Mouse (Mus musculus) CH12.LX (cell line): ENCODE data around the gene Snw1. TPM values are rescaled to one million over a fixed set of nuclear protein-coding genes. Genes with fewer than 3 reads are reported as not detected.

Source experiments
- DNase-seq: peaks from one replicate; pipeline ENCODE4 v3.0.0-alpha.2; 2013; ENCODE audit errors: extremely low read depth
- H3K27ac ChIP-seq: 2 replicates; pipeline ENCODE4 v1.5.1; 2012; ENCODE audit warnings: low read depth, mild to moderate bottlenecking, control low read depth, moderate library complexity; ENCODE audit not compliant: insufficient read depth
- H3K27me3 ChIP-seq: replicated peaks from 2 replicates; pipeline ENCODE3; 2012; ENCODE audit warnings: inconsistent platforms
- H3K36me3 ChIP-seq, 2 experiments: replicated peaks in 1 of 2; 2 replicates each; pipeline versions ENCODE3 to v1.6.1; 2012; ENCODE audit warnings: inconsistent platforms in 1 of 2, low read length in 1 of 2, mild to moderate bottlenecking in 1 of 2, mixed read lengths in 1 of 2, moderate library complexity in 1 of 2; ENCODE audit not compliant: control insufficient read depth in 1 of 2, insufficient read depth in 1 of 2
- H3K4me1 ChIP-seq, 2 experiments: 2 replicates each; pipeline ENCODE4 v1.6.1; 2012; ENCODE audit warnings: inconsistent platforms in 1 of 2, moderate library complexity in 1 of 2; ENCODE audit not compliant: insufficient read depth in 2 of 2, control insufficient read depth in 1 of 2
- H3K4me2 ChIP-seq: 2 replicates; pipeline ENCODE4 v1.6.1; 2012; ENCODE audit warnings: low read depth, mild to moderate bottlenecking, control low read depth; ENCODE audit not compliant: poor library complexity, insufficient read depth, severe bottlenecking
- H3K4me3 ChIP-seq, 3 experiments: fragments of 150-350 bp in 1 of 3; sonication (generic) in 1 of 3; replicated peaks in 1 of 3; 2 replicates each; pipeline versions ENCODE3 to v1.5.1; 2011 to 2012; ENCODE audit warnings: low read depth in 2 of 3, low read length in 2 of 3, mild to moderate bottlenecking in 2 of 3, moderate library complexity in 2 of 3, control low read depth in 1 of 3, improper control_type of control experiment in 1 of 3, inconsistent platforms in 1 of 3, mixed read lengths in 1 of 3; ENCODE audit not compliant: poor library complexity in 1 of 3
- H3K79me2 ChIP-seq: replicated peaks from 2 replicates; pipeline ENCODE4 v1.6.1; 2012; ENCODE audit warnings: mild to moderate bottlenecking, moderate library complexity; ENCODE audit not compliant: control insufficient read depth, poor library complexity, insufficient read depth, severe bottlenecking; ENCODE audit errors: extremely low read depth
- H3K9ac ChIP-seq: 2 replicates; pipeline ENCODE4 v1.6.1; 2012; ENCODE audit warnings: low read depth, mild to moderate bottlenecking, control low read depth, moderate library complexity; ENCODE audit not compliant: insufficient read depth
- H3K9me3 ChIP-seq: replicated peaks from 2 replicates; pipeline ENCODE3; 2012; ENCODE audit warnings: low read length, inconsistent platforms, mixed read lengths
- BHLHE40 ChIP-seq: IDR thresholded peaks from 2 replicates; pipeline ENCODE4 v1.6.1; 2011; ENCODE audit warnings: mild to moderate bottlenecking, low read depth, low read length, improper control_type of control experiment
- CHD2 ChIP-seq: IDR thresholded peaks from 2 replicates; pipeline ENCODE4 v1.6.1; 2011; ENCODE audit warnings: low read length, improper control_type of control experiment
- CTCF ChIP-seq, 2 experiments: IDR thresholded peaks in 1 of 2; conservative IDR thresholded peaks in 1 of 2; 2 replicates each; pipeline ENCODE4 v1.5.1; 2011 to 2012; ENCODE audit warnings: low read depth in 2 of 2, low read length in 2 of 2, improper control_type of control experiment in 1 of 2, inconsistent platforms in 1 of 2, mild to moderate bottlenecking in 1 of 2, moderate library complexity in 1 of 2
- ELF1 ChIP-seq: IDR thresholded peaks from 2 replicates; pipeline ENCODE4 v1.6.1; 2014; ENCODE audit warnings: low read depth, mild to moderate bottlenecking, inconsistent platforms, low read length, improper control_type of control experiment
- EP300 ChIP-seq: IDR thresholded peaks from 2 replicates; pipeline ENCODE4 v1.6.1; 2011; ENCODE audit warnings: low read length, improper control_type of control experiment
- GABPA ChIP-seq: IDR thresholded peaks from 2 replicates; pipeline ENCODE4 v1.6.1; 2012; ENCODE audit warnings: low read depth, low read length, improper control_type of control experiment, inconsistent platforms; ENCODE audit not compliant: insufficient replicate concordance
- IRF4 ChIP-seq: IDR thresholded peaks from 2 replicates; pipeline ENCODE4 v1.6.1; 2014; ENCODE audit warnings: low read depth, mild to moderate bottlenecking, inconsistent platforms, low read length, improper control_type of control experiment
- JUND ChIP-seq: conservative IDR thresholded peaks from 2 replicates; pipeline ENCODE4 v1.6.1; 2011; ENCODE audit warnings: low read depth, low read length, improper control_type of control experiment
- MAZ ChIP-seq: IDR thresholded peaks from 2 replicates; pipeline ENCODE4 v1.6.1; 2012; ENCODE audit warnings: low read depth, mild to moderate bottlenecking, inconsistent platforms, low read length, improper control_type of control experiment, moderate library complexity
- MEF2A ChIP-seq: IDR thresholded peaks from 2 replicates; pipeline ENCODE4 v1.6.1; 2014; ENCODE audit warnings: low read depth, mild to moderate bottlenecking, inconsistent platforms, low read length, improper control_type of control experiment, borderline replicate concordance
- NRF1 ChIP-seq: IDR thresholded peaks from 2 replicates; pipeline ENCODE4 v1.6.1; 2014; ENCODE audit warnings: low read depth, mild to moderate bottlenecking, inconsistent platforms, low read length, improper control_type of control experiment, moderate library complexity
- PAX5 ChIP-seq: IDR thresholded peaks from 2 replicates; pipeline ENCODE4 v1.6.1; 2012; ENCODE audit warnings: low read length, inconsistent platforms, mixed read lengths
- POLR2A ChIP-seq: IDR thresholded peaks from 2 replicates; pipeline ENCODE4 v1.6.1; 2011; ENCODE audit warnings: low read depth, mild to moderate bottlenecking, improper control_type of control experiment, low read length
- POLR2AphosphoS2 ChIP-seq: IDR thresholded peaks from 2 replicates; pipeline ENCODE4 v1.6.1; 2011; ENCODE audit warnings: low read depth, low read length, improper control_type of control experiment
- RAD21 ChIP-seq: IDR thresholded peaks from 2 replicates; pipeline ENCODE4 v1.6.1; 2011; ENCODE audit warnings: low read depth, mild to moderate bottlenecking, low read length, improper control_type of control experiment, moderate library complexity
- RCOR1 ChIP-seq: conservative IDR thresholded peaks from 2 replicates; pipeline ENCODE4 v1.6.1; 2012; ENCODE audit warnings: low read depth, mild to moderate bottlenecking, inconsistent platforms, low read length, improper control_type of control experiment
- SIN3A ChIP-seq: IDR thresholded peaks from 2 replicates; pipeline ENCODE4 v1.6.1; 2012; ENCODE audit warnings: low read length, improper control_type of control experiment, inconsistent platforms
- SMC3 ChIP-seq: IDR thresholded peaks from 2 replicates; pipeline ENCODE4 v1.6.1; 2011; ENCODE audit warnings: low read depth, low read length, improper control_type of control experiment
- TBP ChIP-seq: conservative IDR thresholded peaks from 2 replicates; pipeline ENCODE4 v1.6.1; 2011; ENCODE audit warnings: low read depth, low read length, improper control_type of control experiment
- TCF12 ChIP-seq: IDR thresholded peaks from 2 replicates; pipeline ENCODE4 v1.6.1; 2014; ENCODE audit warnings: low read depth, mild to moderate bottlenecking, inconsistent platforms, low read length, improper control_type of control experiment
- USF2 ChIP-seq: conservative IDR thresholded peaks from 2 replicates; pipeline ENCODE4 v1.6.1; 2011; ENCODE audit warnings: low read depth, low read length, improper control_type of control experiment
- ZC3H11A ChIP-seq: IDR thresholded peaks from 2 replicates; pipeline ENCODE4 v1.6.1; 2012; ENCODE audit warnings: low read depth, mild to moderate bottlenecking, inconsistent platforms, low read length, improper control_type of control experiment
- ZKSCAN1 ChIP-seq: IDR thresholded peaks from 2 replicates; pipeline ENCODE4 v1.6.1; 2012; ENCODE audit warnings: low read depth, inconsistent platforms, low read length, improper control_type of control experiment, borderline replicate concordance
- ZMIZ1 ChIP-seq: IDR thresholded peaks from 2 replicates; pipeline ENCODE4 v1.6.1; 2012; ENCODE audit warnings: low read depth, mild to moderate bottlenecking, inconsistent platforms, low read length, improper control_type of control experiment
- dilution Hi-C: fragments of 300-500 bp; cut with MboI; formaldehyde crosslinking; loops from 2 replicates; pipeline ENCODE4 v1.14.3; 2020; ENCODE audit warnings: low sequenced_read_pairs; ENCODE audit not compliant: extremely low pct_unique_long_range_greater_than_20kb, extremely low pct_ligation_motif_present
- in situ Hi-C: fragments of 300-500 bp; cut with MboI; formaldehyde crosslinking; loops from 3 replicates; pipeline ENCODE4 v1.14.3; 2019; ENCODE audit warnings: low sequenced_read_pairs, low pct_ligation_motif_present, low pct_unique_long_range_greater_than_20kb, mixed read lengths
- polyA plus RNA-seq: library from polyadenylated mRNA; unstranded; fragments of >175 nt; gene quantifications from 2 replicates; pipeline ENCODE4 v1.2.1, GENCODE M21; 2012; ENCODE audit warnings: low read depth; ENCODE audit not compliant: insufficient read length
- total RNA-seq, 2 experiments: library from RNA; depleted of rRNA; stranded (reverse); fragments of 300-350 nt in 1 of 2; fragments of >200 nt in 1 of 2; gene quantifications; 2 replicates each; pipeline ENCODE4 v1.2.3; 2012 to 2014

Snw1 gene
- total and polyA plus RNA-seq, 3 experiments = 78.0 to 116 (median 96.8) TPM

GRCm38 (mm10) chr12:87426354-87427031 lies 45.6 kb downstream of the Snw1 start:
- H3K36me3 ChIP-seq = peaks cover 67 to 93% of the 10 kb centered on the region in 2 experiments
- in situ Hi-C loops = no loop called here

DNA sequence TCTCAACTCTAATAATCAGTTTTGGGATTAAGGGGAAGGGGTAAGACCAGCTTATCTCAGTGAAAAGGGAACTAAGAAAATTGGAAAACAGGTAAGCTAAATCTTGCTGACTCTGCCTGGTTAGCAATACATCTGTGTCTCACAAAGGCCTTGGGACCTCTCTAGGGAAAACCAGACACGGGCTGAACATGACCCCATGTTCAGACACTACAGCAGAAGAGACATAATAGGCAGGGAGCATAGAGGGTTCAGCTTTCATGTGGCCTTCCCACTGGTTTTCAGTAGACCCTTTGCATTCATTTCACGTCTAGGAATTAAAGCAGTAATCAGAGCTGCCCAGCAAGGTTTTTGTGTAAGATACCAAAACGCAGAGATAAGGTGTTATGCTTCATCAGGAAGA lies 47.6 kb downstream of the Snw1 start:
- no peak for DNase-seq
- Histone ChIP-seq H3K27me3 (no peaks in the 10 kb centered on the region), H3K4me2 (no peak overlapping the region), H3K36me3 (peaks cover 50 to 73% of the 10 kb centered on the region in 2 experiments), H3K27ac (0 out of 2 replicates have a peak overlapping the region, but pooled peaks have one; percentile 11), H3K79me2 (no peaks in the 10 kb centered on the region), H3K9ac (no peak overlapping the region), H3K4me1 (peaks cover 6 to 58% of the 10 kb centered on the region in 2 experiments), H3K9me3 (no peaks in the 10 kb centered on the region), H3K4me3 (no peak overlapping the region)
- in situ Hi-C loops = no loop called here
- TF ChIP-seq POLR2AphosphoS2 (no peak), MEF2A (no peak), MAZ (no peak), RAD21 (no peak), CHD2 (no peak), TBP (no peak), ZC3H11A (no peak), GABPA (no peak)
- dilution Hi-C loops = no loop called here

More at GRCm38 (mm10) chr12:87426354-87427031, 45.6 kb downstream of the Snw1 start:
- dilution Hi-C loops = no loop called here
- Histone ChIP-seq H3K79me2 (no peaks in the 10 kb centered on the region), H3K27ac (no peak overlapping the region), H3K27me3 (no peaks in the 10 kb centered on the region), H3K4me1 (peaks cover 6 to 61% of the 10 kb centered on the region in 2 experiments), H3K4me2 (no peak overlapping the region), H3K4me3 (no peak overlapping the region), H3K9ac (no peak overlapping the region), H3K9me3 (no peaks in the 10 kb centered on the region)
- peak; percentile 52 for DNase-seq
- no peak for TF ChIP-seq ZKSCAN1
- peak; percentile 64; the same call in 1 of the 2 replicates for TF ChIP-seq POLR2AphosphoS2
- peak; percentile 35; the same call in 1 of the 2 replicates for TF ChIP-seq POLR2A
- no peak for TF ChIP-seq RCOR1
- peak; percentile 7; the same call in 1 of the 2 replicates for TF ChIP-seq CHD2
- peak; percentile 43; the same call in 1 of the 2 replicates for TF ChIP-seq EP300

GRCm38 (mm10) chr12:87423700-87424099 lies 48.4 kb downstream of the Snw1 start:
- Histone ChIP-seq H3K79me2 (no peaks in the 10 kb centered on the region), H3K4me1 (peaks cover 4 to 58% of the 10 kb centered on the region in 2 experiments; a peak in 3 of 4 replicates), H3K9me3 (no peaks in the 10 kb centered on the region), H3K27ac (no peak overlapping the region), H3K4me2 (no peak overlapping the region), H3K9ac (no peak overlapping the region), H3K4me3 (no peak overlapping the region), H3K27me3 (no peaks in the 10 kb centered on the region), H3K36me3 (peaks cover 42 to 68% of the 10 kb centered on the region in 2 experiments)
- dilution Hi-C loops = no loop called here
- in situ Hi-C loops = no loop called here
- no peak for TF ChIP-seq GABPA
- no peak for TF ChIP-seq USF2
- no peak for TF ChIP-seq JUND
- no peak for TF ChIP-seq SIN3A
- no peak for TF ChIP-seq ZMIZ1
- TF ChIP-seq TCF12 = no peak
- TF ChIP-seq NRF1 = no peak
- TF ChIP-seq SMC3 = no peak
- TF ChIP-seq BHLHE40 = no peak
- no peak for TF ChIP-seq ELF1
- TF ChIP-seq IRF4 = no peak
- TF ChIP-seq RCOR1 = no peak
- no peak for TF ChIP-seq PAX5
- no peak for TF ChIP-seq CTCF (conservative IDR thresholded peaks at IDR 0.05 in 1 of 2, IDR thresholded peaks at IDR 0.05 in 1 of 2; ENCODE audit: low read depth in 2 of 2, low read length in 2 of 2)
- DNase-seq = no peak
